Mouse (Mus musculus): ENCODE data around the gene Slc26a3. TPM values are rescaled to one million over a fixed set of nuclear protein-coding genes. Genes with fewer than 3 reads are reported as not detected.

Slc26a3 gene
- polyA plus RNA-seq, 1 experiment from 2014 or later, result 0.42 TPM

- Histone ChIP-seq H3K4me3 (ENCODE audit: low read depth, low read length) (no peak overlapping the region), H3K9ac (ENCODE audit: low read length) (no peak overlapping the region), H3K4me1 (replicated peaks; ENCODE audit: control insufficient read depth, insufficient read depth) (no peaks in the 10 kb centered on the region), H3K4me2 (replicated peaks; ENCODE audit: low read depth) (no peak overlapping the region), H3K36me3 (ENCODE audit: control insufficient read depth, insufficient read depth, low read length) (no peaks in the 10 kb centered on the region), H3K27me3 (ENCODE audit: control insufficient read depth, insufficient read depth, low read length) (no peaks in the 10 kb centered on the region), H3K27ac (replicated peaks) (no peak overlapping the region), H3K9me3 (ENCODE audit: control insufficient read depth, low read length) (no peaks in the 10 kb centered on the region)
- DNase-seq (ENCODE audit: low spot score) (no peak), ATAC-seq (ENCODE audit: low FRiP score, low TSS enrichment) (no peak)
- TF ChIP-seq EP300 (optimal IDR thresholded peaks at IDR 0.05), result no peak
- no peak for TF ChIP-seq CTCF (IDR thresholded peaks at IDR 0.05; ENCODE audit: low read depth)
- 52% methylated on average over 1 of the region's 1 CpGs for WGBS
These were observed 10.2 kb downstream of the Slc26a3 start for GRCm38 (mm10) chr12:31400821-31401220.

- H3K36me3 ChIP-seq (ENCODE audit: control insufficient read depth, insufficient read depth, low read length), result no peaks in the 10 kb centered on the region
- H3K27ac ChIP-seq (replicated peaks), result no peak overlapping the region
- no peaks in the 10 kb centered on the region for H3K4me1 ChIP-seq (replicated peaks; ENCODE audit: control insufficient read depth, insufficient read depth)
- no peak for DNase-seq (ENCODE audit: low spot score)
- no peak overlapping the region for H3K4me2 ChIP-seq (replicated peaks; ENCODE audit: low read depth)
- no peaks in the 10 kb centered on the region for H3K9me3 ChIP-seq (ENCODE audit: control insufficient read depth, low read length)
- 87% methylated on average over 6 of the region's 6 CpGs for WGBS
- no peak overlapping the region for H3K9ac ChIP-seq (ENCODE audit: low read length)
- no peaks in the 10 kb centered on the region for H3K27me3 ChIP-seq (ENCODE audit: control insufficient read depth, insufficient read depth, low read length)
- no peak for TF ChIP-seq EP300 (optimal IDR thresholded peaks at IDR 0.05)
- no peak for TF ChIP-seq CTCF (IDR thresholded peaks at IDR 0.05; ENCODE audit: low read depth)
- ATAC-seq (ENCODE audit: low FRiP score, low TSS enrichment), result no peak
- H3K4me3 ChIP-seq (ENCODE audit: low read depth, low read length), result no peak overlapping the region
These were observed 11.3 kb downstream of the Slc26a3 start for GRCm38 (mm10) chr12:31401930-31402329.

GRCm38 (mm10) chr12:31404575-31405240, 14.0 kb downstream of the Slc26a3 start:
- Histone ChIP-seq H3K27me3 (ENCODE audit: control insufficient read depth, insufficient read depth, low read length) (no peaks in the 10 kb centered on the region), H3K27ac (replicated peaks) (no peak overlapping the region), H3K36me3 (ENCODE audit: control insufficient read depth, insufficient read depth, low read length) (no peaks in the 10 kb centered on the region), H3K9ac (ENCODE audit: low read length) (no peak overlapping the region), H3K4me1 (replicated peaks; ENCODE audit: control insufficient read depth, insufficient read depth) (no peaks in the 10 kb centered on the region), H3K4me3 (ENCODE audit: low read depth, low read length) (no peak overlapping the region), H3K4me2 (replicated peaks; ENCODE audit: low read depth) (no peak overlapping the region), H3K9me3 (ENCODE audit: control insufficient read depth, low read length) (no peaks in the 10 kb centered on the region)
- DNase-seq (ENCODE audit: low spot score) (no peak), ATAC-seq (ENCODE audit: low FRiP score, low TSS enrichment) (no peak)
- WGBS, result 74% methylated on average over 5 of the region's 5 CpGs
- no peak for TF ChIP-seq EP300 (optimal IDR thresholded peaks at IDR 0.05)
- TF ChIP-seq CTCF (IDR thresholded peaks at IDR 0.05; ENCODE audit: low read depth), result no peak

GRCm38 (mm10) chr12:31415971-31416370, 25.3 kb downstream of the Slc26a3 start:
- 44% methylated on average over 2 of the region's 2 CpGs for WGBS
- TF ChIP-seq EP300 (optimal IDR thresholded peaks at IDR 0.05) (no peak), CTCF (IDR thresholded peaks at IDR 0.05; ENCODE audit: low read depth) (no peak)
- Histone ChIP-seq H3K4me1 (replicated peaks; ENCODE audit: control insufficient read depth, insufficient read depth) (no peaks in the 10 kb centered on the region), H3K4me2 (replicated peaks; ENCODE audit: low read depth) (no peak overlapping the region), H3K4me3 (ENCODE audit: low read depth, low read length) (no peak overlapping the region), H3K9ac (ENCODE audit: low read length) (no peak overlapping the region), H3K27me3 (ENCODE audit: control insufficient read depth, insufficient read depth, low read length) (no peaks in the 10 kb centered on the region), H3K9me3 (ENCODE audit: control insufficient read depth, low read length) (no peaks in the 10 kb centered on the region), H3K36me3 (ENCODE audit: control insufficient read depth, insufficient read depth, low read length) (no peaks in the 10 kb centered on the region), H3K27ac (replicated peaks) (no peak overlapping the region)
- DNase-seq (ENCODE audit: low spot score), result no peak
- ATAC-seq (ENCODE audit: low FRiP score, low TSS enrichment), result peak; percentile 47; the same call in 1 of the 2 replicates

- ATAC-seq (ENCODE audit: low FRiP score, low TSS enrichment), result no peak
- TF ChIP-seq CTCF (IDR thresholded peaks at IDR 0.05; ENCODE audit: low read depth) (no peak), EP300 (optimal IDR thresholded peaks at IDR 0.05) (no peak)
- WGBS, result 75% methylated on average over 3 of the region's 3 CpGs
These were observed 31.4 kb downstream of the Slc26a3 start for GRCm38 (mm10) chr12:31421901-31422574.

GRCm38 (mm10) chr12:31437791-31438190, 47.1 kb downstream of the Slc26a3 start:
- Histone ChIP-seq H3K36me3 (ENCODE audit: control insufficient read depth, insufficient read depth, low read length) (no peaks in the 10 kb centered on the region), H3K4me3 (ENCODE audit: low read depth, low read length) (no peak overlapping the region), H3K4me2 (replicated peaks; ENCODE audit: low read depth) (no peak overlapping the region), H3K4me1 (replicated peaks; ENCODE audit: control insufficient read depth, insufficient read depth) (no peaks in the 10 kb centered on the region), H3K9me3 (ENCODE audit: control insufficient read depth, low read length) (no peaks in the 10 kb centered on the region), H3K27me3 (ENCODE audit: control insufficient read depth, insufficient read depth, low read length) (no peaks in the 10 kb centered on the region), H3K27ac (replicated peaks) (no peak overlapping the region), H3K9ac (ENCODE audit: low read length) (no peak overlapping the region)
- ATAC-seq (ENCODE audit: low FRiP score, low TSS enrichment), result peak; percentile 87
- no peak for DNase-seq (ENCODE audit: low spot score)
- WGBS, result 61% methylated on average over 6 of the region's 6 CpGs
- TF ChIP-seq CTCF (IDR thresholded peaks at IDR 0.05; ENCODE audit: low read depth), result no peak
- TF ChIP-seq EP300 (optimal IDR thresholded peaks at IDR 0.05), result no peak

More at GRCm38 (mm10) chr12:31421901-31422574, 31.4 kb downstream of the Slc26a3 start:
- H3K4me1 ChIP-seq (replicated peaks; ENCODE audit: control insufficient read depth, insufficient read depth), result no peaks in the 10 kb centered on the region
- no peak overlapping the region for H3K9ac ChIP-seq (ENCODE audit: low read length)
- H3K27ac ChIP-seq (replicated peaks), result no peak overlapping the region
- H3K4me3 ChIP-seq (ENCODE audit: low read depth, low read length), result no peak overlapping the region
- no peak overlapping the region for H3K4me2 ChIP-seq (replicated peaks; ENCODE audit: low read depth)
- H3K9me3 ChIP-seq (ENCODE audit: control insufficient read depth, low read length), result no peaks in the 10 kb centered on the region
- H3K36me3 ChIP-seq (ENCODE audit: control insufficient read depth, insufficient read depth, low read length), result no peaks in the 10 kb centered on the region
- DNase-seq (ENCODE audit: low spot score), result no peak
- no peaks in the 10 kb centered on the region for H3K27me3 ChIP-seq (ENCODE audit: control insufficient read depth, insufficient read depth, low read length)

All from stomach, postnatal 0 days (tissue).